Mouse (Mus musculus): ENCODE results near the gene Mcam. TPM values are rescaled to one million over a fixed set of nuclear protein-coding genes. Genes with fewer than 3 reads are reported as not detected.

The Mcam gene
- total and polyA plus RNA-seq, 3 experiments = 0.15 to 0.88 TPM; not detected in 1

DNA sequence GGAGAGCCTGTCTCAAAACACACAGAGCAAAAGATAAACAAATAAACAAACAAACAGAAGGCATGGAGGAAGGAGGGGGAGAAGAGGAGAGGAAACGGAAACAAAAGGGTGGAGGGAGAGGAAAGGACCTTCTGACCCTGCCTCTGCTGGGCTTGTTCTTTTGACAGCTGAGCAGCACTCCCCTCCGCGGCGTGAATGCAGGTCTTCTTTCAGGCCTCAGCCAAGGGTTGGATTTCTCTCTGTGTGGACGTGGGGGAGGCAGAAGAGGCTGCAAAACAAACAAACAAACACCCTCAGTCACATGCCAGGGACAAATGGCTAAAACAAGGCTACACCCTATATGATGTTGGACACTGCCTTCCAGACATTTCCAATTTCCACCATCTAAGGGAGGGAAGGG, 9.2 kb upstream of the Mcam start:
- TF ChIP-seq USF2 (IDR thresholded peaks at IDR 0.05; ENCODE audit: borderline replicate concordance in 1 of 2, insufficient read depth in 1 of 2, low read depth in 1 of 2, low read length in 2 of 2) (no peak), SIN3A (IDR thresholded peaks at IDR 0.05; ENCODE audit: low read length) (no peak), POLR2AphosphoS2 (IDR thresholded peaks at IDR 0.05; ENCODE audit: low read length) (no peak), TCF12 (IDR thresholded peaks at IDR 0.05; ENCODE audit: low read depth, low read length) (no peak), TBP (IDR thresholded peaks at IDR 0.05; ENCODE audit: low read depth, low read length) (no peak), CHD1 (IDR thresholded peaks at IDR 0.05; ENCODE audit: low read depth, low read length) (no peak), CHD2 (IDR thresholded peaks at IDR 0.05; ENCODE audit: low read length) (no peak), GABPA (IDR thresholded peaks at IDR 0.05; ENCODE audit: low read depth, low read length) (no peak), MYC (IDR thresholded peaks at IDR 0.05; ENCODE audit: low read depth, low read length) (no peak), MXI1 (IDR thresholded peaks at IDR 0.05; ENCODE audit: low read depth, low read length) (no peak), RCOR1 (IDR thresholded peaks at IDR 0.05; ENCODE audit: low read depth, low read length) (no peak), UBTF (IDR thresholded peaks at IDR 0.05; ENCODE audit: borderline replicate concordance, insufficient read depth, low read depth, low read length) (no peak), KAT2A (conservative IDR thresholded peaks at IDR 0.05; ENCODE audit: low read depth, low read length) (no peak), HCFC1 (IDR thresholded peaks at IDR 0.05; ENCODE audit: low read depth, low read length) (no peak)

GRCm38 (mm10) chr9:44125546-44126428, 8.5 kb upstream of the Mcam start:
- no peak overlapping the region for H3K27ac ChIP-seq (ENCODE audit: control insufficient read depth, low read depth, low read length)
- no peaks in the 10 kb centered on the region for H3K27me3 ChIP-seq (ENCODE audit: control insufficient read depth in 1 of 2, insufficient read depth in 2 of 2, low read length in 2 of 2)
- H3K9me3 ChIP-seq (replicated peaks; ENCODE audit: insufficient read depth, low read length) = no peaks in the 10 kb centered on the region
- H3K4me3 ChIP-seq (ENCODE audit: control insufficient read depth in 1 of 2, insufficient read depth in 1 of 2, low read depth in 2 of 2, low read length in 2 of 2) = peak overlapping the region; percentile 45
- H3K4me1 ChIP-seq (ENCODE audit: control insufficient read depth in 1 of 2, insufficient read depth in 2 of 2, low read length in 2 of 2) = peaks cover 0 to 6% of the 10 kb centered on the region in 2 experiments; a peak in 1 of 4 replicates
- DNase-seq (ENCODE audit: low read depth, low spot score) = peak; percentile 92
- peaks cover 0 to 2% of the 10 kb centered on the region in 2 experiments; a peak in 1 of 4 replicates for H3K36me3 ChIP-seq (ENCODE audit: control insufficient read depth in 1 of 2, insufficient read depth in 2 of 2, low read length in 2 of 2)
- no peaks in the 10 kb centered on the region for H3K79me2 ChIP-seq (ENCODE audit: control insufficient read depth, insufficient read depth, low read length, poor library complexity)
- H3K9ac ChIP-seq (ENCODE audit: control insufficient read depth, low read depth, low read length, poor library complexity, severe bottlenecking) = peak overlapping the region; percentile 42
- TF ChIP-seq MAZ (IDR thresholded peaks at IDR 0.05; ENCODE audit: low read depth, low read length) (0 out of 2 replicates have a peak, but pooled peaks have one; percentile 51), USF2 (IDR thresholded peaks at IDR 0.05; ENCODE audit: borderline replicate concordance in 1 of 2, insufficient read depth in 1 of 2, low read depth in 1 of 2, low read length in 2 of 2) (no peak), CTCF (IDR thresholded peaks at IDR 0.05 in 2 of 3, conservative IDR thresholded peaks at IDR 0.05 in 1 of 3; ENCODE audit: control insufficient read depth in 1 of 3, insufficient read depth in 1 of 3, low read depth in 2 of 3, low read length in 3 of 3, poor library complexity in 1 of 3, severe bottlenecking in 1 of 3) (peak; percentile 82 to 96 (median 89)), RCOR1 (IDR thresholded peaks at IDR 0.05; ENCODE audit: low read depth, low read length) (no peak), TCF12 (IDR thresholded peaks at IDR 0.05; ENCODE audit: low read depth, low read length) (no peak), MAFK (IDR thresholded peaks at IDR 0.05; ENCODE audit: borderline replicate concordance, low read depth, low read length) (no peak), MEF2A (IDR thresholded peaks at IDR 0.05; ENCODE audit: extremely low read depth, insufficient replicate concordance, low read depth, low read length, poor library complexity, severe bottlenecking) (no peak), ZNF384 (IDR thresholded peaks at IDR 0.05; ENCODE audit: low read depth, low read length) (peak; percentile 38), SMC3 (IDR thresholded peaks at IDR 0.05; ENCODE audit: low read depth, low read length) (peak; percentile 86), ZKSCAN1 (IDR thresholded peaks at IDR 0.05; ENCODE audit: low read depth, low read length) (no peak), ZC3H11A (IDR thresholded peaks at IDR 0.05; ENCODE audit: low read depth, low read length) (peak; percentile 84), POLR2AphosphoS2 (IDR thresholded peaks at IDR 0.05; ENCODE audit: low read length) (no peak), MXI1 (IDR thresholded peaks at IDR 0.05; ENCODE audit: low read depth, low read length) (peak; percentile 61; the same call in 1 of the 2 replicates), E2F4 (IDR thresholded peaks at IDR 0.05; ENCODE audit: borderline replicate concordance, low read depth, low read length) (no peak), MYC (IDR thresholded peaks at IDR 0.05; ENCODE audit: low read depth, low read length) (no peak), RAD21 (IDR thresholded peaks at IDR 0.05; ENCODE audit: low read depth, low read length) (peak; percentile 95), GABPA (IDR thresholded peaks at IDR 0.05; ENCODE audit: low read depth, low read length) (no peak), SIN3A (IDR thresholded peaks at IDR 0.05; ENCODE audit: low read length) (peak; percentile 58; the same call in 1 of the 2 replicates), NELFE (IDR thresholded peaks at IDR 0.05; ENCODE audit: low read depth, low read length) (0 out of 2 replicates have a peak, but pooled peaks have one; percentile 22), USF1 (IDR thresholded peaks at IDR 0.05; ENCODE audit: low read depth, low read length) (no peak), JUND (IDR thresholded peaks at IDR 0.05; ENCODE audit: low read depth, low read length) (peak; percentile 32; the same call in 1 of the 2 replicates)

More for the DNA sequence above, 9.2 kb upstream of the Mcam start:
- Histone ChIP-seq H3K9ac (ENCODE audit: control insufficient read depth, low read depth, low read length, poor library complexity, severe bottlenecking) (no peak overlapping the region), H3K4me3 (ENCODE audit: control insufficient read depth in 1 of 2, insufficient read depth in 1 of 2, low read depth in 2 of 2, low read length in 2 of 2) (no peak overlapping the region), H3K79me2 (ENCODE audit: control insufficient read depth, insufficient read depth, low read length, poor library complexity) (no peaks in the 10 kb centered on the region), H3K9me3 (replicated peaks; ENCODE audit: insufficient read depth, low read length) (no peaks in the 10 kb centered on the region), H3K36me3 (ENCODE audit: control insufficient read depth in 1 of 2, insufficient read depth in 2 of 2, low read length in 2 of 2) (peaks cover 0 to 2% of the 10 kb centered on the region in 2 experiments; a peak in 1 of 4 replicates), H3K27me3 (ENCODE audit: control insufficient read depth in 1 of 2, insufficient read depth in 2 of 2, low read length in 2 of 2) (no peaks in the 10 kb centered on the region), H3K27ac (ENCODE audit: control insufficient read depth, low read depth, low read length) (no peak overlapping the region), H3K4me1 (ENCODE audit: control insufficient read depth in 1 of 2, insufficient read depth in 2 of 2, low read length in 2 of 2) (peaks cover 0 to 6% of the 10 kb centered on the region in 2 experiments; a peak in 1 of 4 replicates)
- no peak for DNase-seq (ENCODE audit: low read depth, low spot score)
